Mouse (Mus musculus): Measurements from ENCODE around the gene Wwox.

The Wwox gene

DNA sequence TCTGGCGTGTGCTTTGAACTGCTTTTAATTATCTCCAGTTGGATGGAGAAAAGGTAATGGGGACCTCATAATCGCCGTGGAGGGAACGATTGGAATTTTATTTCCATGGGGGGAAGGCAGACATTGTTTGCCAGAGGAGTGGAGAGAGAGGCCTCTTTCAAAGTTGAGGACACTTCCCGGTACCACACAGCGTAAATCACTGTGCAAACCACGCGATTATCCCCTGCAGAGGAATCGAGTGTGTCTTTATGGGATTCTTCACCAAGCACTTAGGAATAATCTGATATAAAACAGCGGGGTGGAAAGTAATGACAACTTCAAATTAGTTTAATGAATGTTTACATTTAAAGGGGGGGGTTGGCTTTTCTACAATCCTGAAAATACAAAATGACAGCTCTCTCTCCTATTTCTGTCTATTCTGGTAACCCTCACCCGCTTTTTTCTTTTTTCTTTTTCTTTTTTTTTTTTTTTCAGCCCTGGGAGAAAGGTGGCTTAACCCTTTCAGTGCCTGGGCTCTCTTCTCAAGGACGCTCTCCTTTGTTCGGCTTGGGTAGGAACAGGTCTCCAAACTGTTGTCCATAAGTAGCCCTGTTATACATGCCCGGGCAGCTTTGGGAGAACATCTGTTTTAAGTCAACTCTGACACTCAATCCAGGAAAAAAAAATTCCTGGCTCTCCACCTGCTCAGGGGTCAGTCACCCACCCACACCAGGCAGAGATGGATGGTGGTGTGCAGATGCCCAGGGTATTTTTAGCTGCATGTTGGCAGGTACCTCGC is 769.1 kb downstream of the Wwox start:
- CTCF ChIA-PET, result no interaction called here

DNA sequence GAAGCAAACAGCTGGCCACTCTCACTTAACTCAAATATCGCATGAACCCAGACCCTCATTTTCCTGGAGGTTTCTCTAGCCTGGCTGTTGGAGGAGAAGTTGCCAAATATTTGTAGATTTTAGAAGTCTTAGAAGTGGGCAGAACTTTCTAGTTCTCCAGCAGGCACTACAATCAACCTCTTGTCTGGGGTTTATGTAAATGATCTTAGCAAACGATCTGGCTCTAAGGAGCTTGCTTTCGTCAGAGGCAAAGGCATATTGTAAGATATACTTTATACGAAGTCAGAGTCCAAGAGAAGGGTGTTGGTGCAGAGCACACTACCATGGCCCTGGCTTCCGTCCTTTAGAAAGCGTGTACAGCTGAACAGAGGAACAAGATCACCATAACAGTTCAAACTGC is 770.6 kb downstream of the Wwox start:
- CTCF ChIA-PET, result no interaction called here

DNA sequence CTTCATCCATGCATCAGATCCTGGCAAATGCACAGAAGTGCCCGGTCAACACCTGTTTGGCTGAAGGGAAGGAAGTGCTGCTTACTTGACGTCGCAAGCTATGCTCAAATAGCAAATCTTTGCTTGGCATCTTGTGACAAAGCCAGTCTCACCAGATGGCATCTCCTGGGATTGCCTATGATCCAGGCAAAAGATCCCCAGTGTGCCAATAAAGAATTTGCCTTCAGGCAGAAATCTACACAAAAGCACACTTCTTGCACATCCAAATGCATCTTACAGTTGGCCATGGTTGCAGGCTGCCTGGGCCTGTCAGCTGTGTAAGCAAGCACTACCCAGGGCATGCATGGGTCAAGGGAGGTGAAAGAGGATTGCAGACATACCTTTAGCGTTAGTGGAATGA is 773.7 kb downstream of the Wwox start:
- CTCF ChIA-PET, result no interaction called here

DNA sequence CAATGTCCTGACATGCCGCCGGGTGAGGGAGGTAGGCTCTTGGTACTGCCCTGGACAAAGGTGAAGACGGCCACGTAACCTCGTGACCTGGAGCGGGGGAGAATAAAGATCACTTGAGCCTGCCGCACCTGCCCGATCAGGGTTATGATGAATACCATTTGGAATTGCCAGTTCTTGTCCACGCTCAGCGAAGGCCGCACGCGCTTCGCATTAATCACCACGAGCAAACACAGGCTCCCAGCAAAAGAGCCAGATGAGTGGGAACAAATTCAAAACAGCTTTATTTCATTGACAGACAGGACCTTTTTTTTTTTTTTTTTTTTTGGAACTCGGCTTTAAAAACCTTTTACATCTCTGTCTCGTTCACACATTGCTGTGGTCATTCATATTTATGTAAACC is 775.4 kb downstream of the Wwox start:
- CTCF ChIA-PET, result no interaction called here

DNA sequence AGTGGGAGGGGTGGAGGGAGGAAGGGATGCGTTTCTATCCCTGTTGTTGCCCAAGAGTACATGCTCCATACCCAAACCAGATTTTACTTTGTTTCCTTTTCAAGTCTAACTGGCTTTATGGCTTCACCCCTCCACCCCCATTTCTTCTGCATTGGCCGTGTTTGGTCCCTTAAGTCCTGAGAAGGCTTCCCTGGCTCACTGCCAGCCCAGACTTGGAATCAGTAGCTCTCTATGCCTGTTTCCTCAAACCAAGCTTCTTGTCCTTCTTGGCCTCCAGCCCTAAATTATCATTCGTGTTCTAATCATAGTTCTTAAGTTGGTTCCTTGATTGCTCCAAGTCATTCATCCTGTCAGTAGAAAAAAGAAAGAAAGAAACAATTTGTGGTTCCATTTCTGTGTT is 777.3 kb downstream of the Wwox start:
- CTCF ChIA-PET, result interaction anchor here (0.6 kb wide), 1 partner anchor 23 kb away, joined by 4 read pairs; no protein-coding TSS in a partner anchor

DNA sequence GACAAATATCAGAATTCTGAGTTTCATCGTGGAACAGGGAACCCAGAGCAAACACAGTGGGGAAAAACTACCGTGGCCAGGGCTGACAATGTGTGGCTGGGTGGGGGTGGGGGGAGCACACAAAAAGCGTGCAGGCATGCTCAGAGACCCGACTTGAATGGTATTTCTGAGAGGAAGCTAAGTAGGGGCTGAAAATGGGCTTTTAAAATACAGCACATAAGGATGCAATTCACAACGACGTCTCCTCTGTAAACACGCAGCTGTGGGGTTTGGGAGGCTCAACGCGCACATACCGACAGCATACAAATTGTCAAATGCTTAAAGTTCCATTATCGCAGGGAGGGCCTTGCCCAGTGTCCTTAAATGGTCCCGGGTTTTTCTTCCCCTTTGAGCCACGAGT is 783.1 kb downstream of the Wwox start:
- CTCF ChIA-PET, result no interaction called here

DNA sequence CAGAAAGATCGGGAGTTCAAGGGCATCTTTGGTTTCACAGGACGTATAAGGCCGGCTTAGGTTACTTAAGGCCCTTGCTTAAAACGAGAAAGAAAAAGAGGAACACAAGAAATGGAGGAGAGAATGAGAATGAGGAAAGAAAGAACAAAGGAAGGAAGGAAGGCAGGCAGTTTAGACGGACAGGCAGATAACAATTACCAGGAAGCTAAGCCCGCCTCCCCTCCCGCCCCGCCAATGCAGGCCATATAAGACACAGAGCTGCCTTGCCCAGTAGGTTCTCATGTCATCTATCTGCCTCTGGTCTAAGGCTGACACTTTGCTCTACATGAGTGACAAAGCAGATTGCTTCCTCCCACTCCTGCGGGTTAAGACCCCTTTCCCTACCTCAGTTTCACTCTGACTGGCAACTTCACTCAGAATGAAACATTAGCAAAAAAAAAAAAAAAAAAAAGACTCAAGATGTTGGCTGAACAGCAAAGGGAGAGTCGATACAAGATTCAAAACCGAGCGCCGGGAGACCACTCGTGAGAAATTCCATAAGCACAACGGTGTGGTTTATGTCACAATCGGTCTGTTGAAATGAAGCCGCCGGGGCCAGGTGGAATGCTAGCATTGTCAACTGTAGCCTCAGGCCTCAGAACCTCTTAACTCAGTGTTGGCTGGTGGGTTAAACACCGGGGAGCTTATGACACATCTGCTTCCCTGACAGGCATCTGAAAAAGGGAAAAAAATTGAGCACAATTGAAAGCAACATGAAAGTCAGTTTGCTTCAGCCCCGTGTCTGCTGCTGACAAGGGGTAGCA is 787.5 kb downstream of the Wwox start:
- CTCF ChIA-PET, result interaction anchor here (0.6 to 0.7 kb wide), 2 partner anchors 63 to 1599 kb away, joined by 3 to 22 read pairs; no protein-coding TSS in a partner anchor

DNA sequence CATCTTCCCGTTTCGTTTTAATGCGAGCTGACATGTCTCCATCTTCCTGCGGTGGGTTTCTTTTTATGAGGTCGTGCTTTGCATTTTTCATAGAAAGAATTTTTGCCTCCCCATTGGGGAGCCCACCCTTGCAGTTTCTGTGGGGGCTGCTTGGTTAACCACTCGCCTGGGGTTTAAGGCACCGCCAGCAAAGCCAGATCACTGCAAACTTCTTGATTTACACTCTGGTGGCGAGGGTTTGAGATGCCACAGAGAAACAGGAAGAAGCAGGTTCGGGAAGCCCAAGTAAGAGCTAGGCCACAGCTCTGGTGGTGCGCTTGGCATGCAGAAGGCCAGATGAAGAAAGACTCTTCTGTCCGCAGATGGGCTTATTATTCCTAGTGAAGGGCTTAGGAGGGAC is 789.4 kb downstream of the Wwox start:
- CTCF ChIA-PET, result no interaction called here

DNA sequence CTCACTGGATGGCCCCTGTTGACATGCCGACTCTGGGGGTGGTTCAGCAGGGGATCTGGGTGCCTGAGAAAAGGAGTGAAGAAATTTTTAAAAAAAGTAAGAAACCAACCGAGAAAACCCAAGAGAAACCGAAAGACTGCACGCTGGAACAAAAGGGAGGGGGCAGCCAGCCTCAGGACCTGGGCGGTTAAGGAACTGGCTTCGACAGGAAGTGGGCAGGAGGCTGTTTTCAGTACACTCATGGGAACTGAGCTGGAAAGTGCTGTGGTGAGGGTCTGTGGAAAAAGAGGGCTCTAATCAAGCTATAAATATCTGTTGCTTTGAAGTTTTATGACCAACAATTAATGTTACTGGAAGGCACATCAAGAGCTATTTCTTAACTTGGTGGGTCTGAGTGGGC is 794.6 kb downstream of the Wwox start:
- CTCF ChIA-PET, result interaction anchor here (0.6 to 0.7 kb wide), 2 partner anchors 62 to 1634 kb away, joined by 3 to 7 read pairs; no protein-coding TSS in a partner anchor

DNA sequence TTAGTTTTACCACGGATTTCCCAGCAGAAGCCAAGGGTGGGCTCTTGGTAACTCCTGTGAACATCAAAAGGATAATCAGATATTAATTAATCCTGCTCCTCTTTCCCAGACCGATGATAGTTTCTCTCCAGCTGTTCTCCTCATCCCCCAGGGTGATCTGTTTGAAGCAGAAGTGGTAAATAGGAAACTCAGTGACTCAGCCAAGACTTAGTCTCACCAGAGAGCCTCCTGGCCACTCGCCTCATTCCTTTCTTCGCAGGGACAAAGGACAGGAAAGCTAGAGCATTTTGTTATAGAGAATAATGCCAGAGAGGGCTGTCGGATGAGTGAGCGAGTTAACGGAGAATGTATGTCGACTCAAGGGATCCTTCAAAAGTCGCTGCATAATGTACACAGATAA is 798.1 kb downstream of the Wwox start:
- CTCF ChIA-PET, result no interaction called here

DNA sequence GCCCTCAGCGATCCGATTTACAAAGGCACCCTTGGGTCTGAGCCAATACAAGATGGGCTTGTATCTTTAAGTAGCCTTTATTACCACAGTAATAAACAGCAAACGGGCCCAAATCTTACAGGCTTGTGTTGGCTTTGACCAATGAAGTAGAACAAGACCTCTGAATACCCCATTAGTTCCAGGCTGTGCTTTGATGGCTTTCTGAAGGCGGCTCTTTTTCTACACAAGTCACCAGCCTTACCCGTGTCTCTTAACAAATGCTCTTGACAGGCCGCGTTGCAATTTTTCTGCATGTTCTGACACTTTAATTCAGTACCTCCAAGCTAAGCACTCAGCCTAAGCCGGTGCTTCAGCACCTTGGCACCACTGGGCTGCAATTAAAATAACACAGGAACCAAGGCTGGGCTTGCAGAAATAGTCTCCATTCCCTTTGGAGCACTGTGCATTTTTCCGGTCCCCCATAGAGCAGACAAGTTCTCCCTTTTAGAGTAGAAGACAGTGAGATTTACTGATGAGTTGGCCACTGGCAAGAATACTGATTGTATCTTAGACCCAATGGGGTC is 804.1 kb downstream of the Wwox start:
- CTCF ChIA-PET, result no interaction called here

DNA sequence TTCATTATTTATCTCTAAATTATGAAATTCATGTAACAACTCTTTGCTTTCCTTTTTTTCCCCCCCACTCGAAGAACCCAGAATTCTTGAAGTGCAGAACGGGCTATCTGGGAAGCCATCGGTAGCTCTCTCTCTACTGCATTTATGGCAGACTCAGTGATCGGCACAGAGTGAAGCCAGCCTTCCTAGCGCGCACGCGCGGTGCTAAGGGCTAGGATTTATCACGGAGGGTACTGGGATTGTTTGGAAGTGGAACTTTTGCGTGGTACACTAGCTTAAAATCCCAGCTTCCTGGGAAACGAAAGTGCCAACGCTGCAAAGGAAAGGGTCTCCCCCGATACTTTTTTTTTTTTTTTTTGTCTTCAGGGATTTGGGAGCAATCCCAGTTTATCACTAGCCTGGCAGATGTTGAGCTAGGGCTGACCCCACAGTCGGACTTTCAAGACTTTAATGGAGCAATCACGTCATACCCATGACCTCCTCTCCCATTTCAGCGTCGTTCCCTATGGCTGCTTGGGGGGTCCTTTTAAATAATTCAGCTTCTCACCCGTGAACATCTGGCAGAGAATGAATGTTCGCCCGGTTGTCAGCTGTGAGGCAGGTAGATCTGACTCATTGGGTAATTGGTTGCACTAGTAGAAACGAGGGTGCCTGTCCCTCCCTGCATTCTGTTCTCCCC is 810.4 kb downstream of the Wwox start:
- CTCF ChIA-PET, result no interaction called here

DNA sequence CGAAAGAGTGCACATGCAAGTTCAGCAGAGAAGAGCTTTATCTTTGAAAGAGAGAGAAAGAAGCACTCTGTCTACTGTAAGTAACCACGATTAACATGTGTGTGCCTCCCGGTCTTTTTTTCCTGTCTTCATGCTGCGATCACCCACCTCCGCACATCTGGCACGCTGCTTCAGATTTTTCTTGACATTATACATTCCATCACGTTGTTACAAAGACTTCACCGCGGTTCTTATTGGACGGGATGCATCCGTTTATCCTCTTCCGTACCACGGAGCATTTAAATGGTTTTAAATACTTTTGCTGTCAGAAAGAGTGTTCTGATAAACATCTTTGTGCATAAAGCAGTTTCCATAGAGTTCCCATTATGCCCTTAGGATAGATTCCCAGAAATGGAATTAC is 816.1 kb downstream of the Wwox start:
- CTCF ChIA-PET, result no interaction called here

DNA sequence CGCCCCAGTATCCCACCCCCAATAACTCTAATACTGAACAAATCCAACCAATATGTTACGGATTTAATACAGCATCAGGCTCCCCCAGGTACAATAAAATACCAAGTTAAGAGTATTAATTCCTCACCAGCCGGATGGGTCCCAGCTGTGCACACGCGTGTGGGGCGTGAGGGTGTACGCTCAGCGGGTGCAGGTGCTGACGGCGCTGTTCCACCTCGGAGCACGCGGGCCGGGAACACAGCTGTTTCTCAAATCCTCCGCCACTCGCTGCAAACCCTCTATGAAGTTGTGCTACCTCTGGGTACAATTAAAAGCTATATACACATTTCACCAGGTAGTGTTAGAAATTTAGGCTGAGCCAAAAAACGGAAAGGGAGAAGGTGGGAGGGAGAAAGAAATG is 818.0 kb downstream of the Wwox start:
- CTCF ChIA-PET, result interaction anchor here (0.6 kb wide), 1 partner anchor 156 kb away, joined by 3 read pairs; no protein-coding TSS in a partner anchor

DNA sequence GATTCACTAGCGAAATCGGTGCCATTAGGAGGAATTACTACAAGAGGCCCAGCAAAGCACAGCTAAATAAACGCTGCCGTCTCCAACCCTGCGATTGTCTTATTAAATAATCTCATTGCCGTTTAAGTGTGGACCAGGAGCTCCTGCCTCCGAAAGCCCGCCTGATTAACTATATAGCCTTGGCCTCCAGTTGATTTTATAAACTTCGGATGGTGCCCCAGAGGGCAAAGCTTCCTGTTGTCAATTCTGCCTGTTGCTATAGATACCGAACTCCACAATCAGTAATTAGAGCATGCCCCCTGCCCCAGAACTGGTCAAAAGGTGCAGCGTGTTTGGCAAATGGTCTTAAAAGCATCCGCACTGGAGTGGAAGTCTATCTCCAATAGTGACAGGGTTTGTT is 820.4 kb downstream of the Wwox start:
- CTCF ChIA-PET, result no interaction called here

DNA sequence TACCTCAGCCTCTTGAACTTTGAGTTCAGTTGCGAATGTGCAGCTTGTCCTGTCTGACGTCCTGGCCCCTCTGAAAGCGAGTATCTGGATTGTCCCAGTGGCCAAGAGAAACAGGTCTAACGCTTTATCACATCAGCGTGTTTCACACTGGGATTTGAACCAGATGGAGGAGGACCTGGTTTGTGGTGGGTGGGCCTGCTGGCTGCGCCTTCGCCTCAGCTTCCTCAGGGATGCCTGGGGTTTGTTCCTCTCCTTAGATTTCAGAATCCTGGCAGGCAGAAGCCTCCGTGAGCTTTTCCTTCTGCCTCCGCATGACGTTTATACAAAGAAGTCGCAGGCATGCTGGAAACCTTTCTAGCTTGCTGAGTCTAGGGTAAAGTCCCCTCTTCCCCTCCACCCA is 827.7 kb downstream of the Wwox start:
- CTCF ChIA-PET, result no interaction called here

DNA sequence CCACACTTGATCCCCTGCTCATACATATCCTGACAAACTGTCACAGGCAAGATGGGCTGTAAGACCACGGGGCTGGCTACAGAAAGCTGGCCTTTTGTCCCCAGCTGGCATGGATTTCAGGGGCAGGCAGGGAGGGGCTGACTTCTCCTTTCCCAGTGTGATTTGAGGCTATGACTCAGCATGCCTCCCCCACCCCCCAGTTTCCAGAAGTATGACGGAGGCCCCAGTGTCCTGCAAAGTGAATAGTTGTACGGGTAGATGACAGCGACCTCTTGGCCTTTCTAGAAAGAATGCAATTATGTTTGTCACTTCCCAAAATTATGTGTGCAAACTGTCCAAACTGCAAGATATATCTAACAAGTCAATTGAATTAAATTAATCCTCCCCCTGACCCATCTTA is 830.1 kb downstream of the Wwox start:
- CTCF ChIA-PET, result no interaction called here

DNA sequence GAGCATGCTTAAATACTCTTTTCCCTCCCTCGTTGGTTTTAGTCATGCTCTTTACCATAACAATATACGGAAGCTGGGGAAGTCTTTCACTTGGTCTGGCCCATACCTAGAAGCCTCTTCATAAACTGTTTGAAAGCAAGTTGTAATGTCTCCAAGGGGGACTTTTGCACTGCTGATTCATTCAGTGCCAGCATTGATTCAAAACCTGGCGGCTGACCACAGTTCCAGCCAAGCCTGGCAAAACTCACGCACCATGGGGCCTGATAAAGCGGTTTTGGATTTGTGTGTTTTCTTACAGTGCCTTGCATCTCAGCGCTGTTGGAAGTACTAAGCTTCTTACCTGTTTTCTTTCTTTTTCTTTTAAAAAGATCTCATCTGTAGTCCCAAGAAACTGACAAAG is 834.5 kb downstream of the Wwox start:
- CTCF ChIA-PET, result no interaction called here

DNA sequence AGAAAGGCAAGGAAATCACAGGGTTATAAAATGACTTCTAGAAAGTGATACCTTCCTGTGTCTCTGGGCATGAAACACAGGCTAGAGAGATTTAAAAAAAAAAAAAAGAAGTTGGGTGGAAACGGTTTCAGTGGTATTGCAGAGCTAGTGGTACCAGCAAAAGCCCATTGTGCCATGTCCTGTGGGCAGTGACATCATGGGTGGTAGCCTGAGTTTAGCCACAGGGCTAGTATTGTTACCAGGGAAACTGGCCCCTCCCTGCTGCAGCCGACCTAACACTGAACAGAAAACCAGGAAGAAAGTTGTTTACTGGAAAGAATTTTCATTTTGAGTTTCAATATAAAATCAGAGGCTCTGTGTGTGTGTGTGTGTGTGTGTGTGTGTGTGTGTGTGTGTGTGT is 836.8 kb downstream of the Wwox start:
- CTCF ChIA-PET, result no interaction called here

DNA sequence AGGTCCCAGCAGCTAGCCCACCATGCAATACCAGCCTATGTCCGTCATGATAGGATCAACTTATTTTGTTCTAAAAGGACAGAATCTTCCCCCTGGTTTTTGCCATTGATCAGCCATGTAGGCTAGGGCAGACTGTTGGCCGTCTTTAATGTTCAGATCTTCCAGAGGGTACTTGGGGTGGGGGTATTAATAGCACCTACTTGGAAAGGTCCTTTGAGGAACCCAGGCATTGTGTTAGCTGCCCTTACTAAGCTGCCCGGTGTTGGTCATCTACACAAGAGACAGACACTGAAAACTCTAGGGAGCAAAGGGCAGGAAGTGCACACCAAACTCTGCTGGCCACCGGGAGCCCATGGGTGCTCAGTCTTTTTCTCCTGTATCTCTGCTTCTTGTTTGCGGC is 838.8 kb downstream of the Wwox start:
- CTCF ChIA-PET, result no interaction called here

DNA sequence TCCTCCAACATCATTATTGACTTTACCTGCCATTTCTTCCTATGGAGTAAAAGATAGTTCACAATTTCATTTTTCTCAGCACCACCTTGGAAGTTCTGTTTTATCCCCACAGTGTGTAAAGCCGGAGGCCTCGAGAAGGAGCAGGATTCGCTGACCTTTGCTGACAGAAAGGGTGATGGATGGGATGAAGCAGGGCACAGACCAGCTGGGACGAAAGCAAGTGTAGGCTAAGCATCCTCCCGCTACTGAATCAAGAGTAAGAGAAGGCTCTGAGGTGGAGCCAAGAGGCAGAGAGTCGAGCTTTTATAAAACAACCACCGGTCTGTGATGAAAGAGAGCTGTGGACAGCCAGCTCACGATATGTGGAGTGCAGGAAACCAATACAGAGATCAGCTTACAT is 850.8 kb downstream of the Wwox start:
- CTCF ChIA-PET, result no interaction called here

DNA sequence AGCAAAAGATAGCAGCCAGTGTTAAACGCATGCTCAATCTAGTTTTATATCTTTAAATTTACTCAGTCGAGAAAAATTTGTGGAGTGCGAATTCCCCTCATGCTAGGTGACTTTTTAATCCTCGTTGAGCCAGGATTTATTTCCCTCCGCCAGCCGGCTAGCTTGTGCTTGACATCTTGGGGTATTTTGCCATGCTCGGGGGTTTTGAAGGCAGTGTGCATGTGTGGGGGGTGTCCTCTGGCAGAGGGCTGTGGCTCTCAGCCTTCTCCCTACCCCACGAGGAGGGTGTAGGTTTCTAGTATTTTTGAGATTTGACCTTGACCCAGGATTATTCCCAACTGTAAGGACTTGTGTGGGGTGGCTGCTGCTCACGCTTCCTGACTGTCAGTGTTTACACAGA is 857.3 kb downstream of the Wwox start:
- CTCF ChIA-PET, result no interaction called here
